Mouse (Mus musculus) intestine, postnatal 0 days (tissue): ENCODE measurements at regions not wholly inside any gene's neighbourhood (a gene's known extent, or its start where the extent isn't known, plus 50 kb on each side); places are given as distances from the start of the nearest gene placed in this dataset.

Experiments used
- ATAC-seq: fragments of 200-750 bp; cut with Nextera tagmentation; 2 replicates; pipeline ENCODE4 v1.8.0; 2017; ENCODE audit warnings: mild to moderate bottlenecking, moderate TSS enrichment, moderate library complexity
- H3K27ac ChIP-seq: fragments of 300-500 bp; sonication (generic); 2 replicates; pipeline ENCODE4 v1.5.1; 2014; ENCODE audit warnings: mild to moderate bottlenecking, low read depth, low read length, moderate library complexity
- H3K27me3 ChIP-seq: fragments of 300-500 bp; sonication (generic); replicated peaks from 2 replicates; pipeline ENCODE4 v1.6.1; 2014; ENCODE audit warnings: low read length, mixed read lengths; ENCODE audit not compliant: control insufficient read depth, insufficient read depth
- H3K36me3 ChIP-seq: fragments of 300-500 bp; sonication (generic); 2 replicates; pipeline ENCODE4 v1.6.1; 2014; ENCODE audit warnings: mild to moderate bottlenecking, moderate library complexity; ENCODE audit not compliant: control insufficient read depth, insufficient read depth
- H3K4me1 ChIP-seq: fragments of 300-500 bp; sonication (generic); replicated peaks from 2 replicates; pipeline ENCODE4 v1.6.1; 2014; ENCODE audit warnings: antibody characterized with exemption, low read length, mixed read lengths; ENCODE audit not compliant: control insufficient read depth, insufficient read depth
- H3K4me2 ChIP-seq: fragments of 300-500 bp; sonication (generic); replicated peaks from 2 replicates; pipeline ENCODE4 v1.6.1; 2014; ENCODE audit warnings: low read depth, mild to moderate bottlenecking, moderate library complexity
- H3K4me3 ChIP-seq: fragments of 300-500 bp; sonication (generic); 2 replicates; pipeline ENCODE4 v1.5.1; 2014; ENCODE audit warnings: low read depth, low read length
- H3K9ac ChIP-seq: fragments of 300-500 bp; sonication (generic); 2 replicates; pipeline ENCODE4 v1.6.1; 2014; ENCODE audit warnings: mild to moderate bottlenecking, low read depth, low read length
- H3K9me3 ChIP-seq: fragments of 300-500 bp; sonication (generic); 2 replicates; pipeline ENCODE4 v1.6.1; 2016; ENCODE audit warnings: mixed run types; ENCODE audit not compliant: control insufficient read depth
- CTCF ChIP-seq: sonication (generic); IDR thresholded peaks from 2 replicates; pipeline ENCODE4 v1.5.1; 2016; ENCODE audit warnings: low read depth, mild to moderate bottlenecking, control low read depth, antibody characterized with exemption, moderate library complexity
- WGBS: fragments of 180-500 bp; shearing (Covaris S2); extraction: QIAGEN DNeasy Blood & Tissue Kit; methylation state at CpG from one replicate; pipeline ENCODE4 v1.1.7; 2014; 5-methylcytosine and 5-hydroxymethylcytosine counted together

DNA sequence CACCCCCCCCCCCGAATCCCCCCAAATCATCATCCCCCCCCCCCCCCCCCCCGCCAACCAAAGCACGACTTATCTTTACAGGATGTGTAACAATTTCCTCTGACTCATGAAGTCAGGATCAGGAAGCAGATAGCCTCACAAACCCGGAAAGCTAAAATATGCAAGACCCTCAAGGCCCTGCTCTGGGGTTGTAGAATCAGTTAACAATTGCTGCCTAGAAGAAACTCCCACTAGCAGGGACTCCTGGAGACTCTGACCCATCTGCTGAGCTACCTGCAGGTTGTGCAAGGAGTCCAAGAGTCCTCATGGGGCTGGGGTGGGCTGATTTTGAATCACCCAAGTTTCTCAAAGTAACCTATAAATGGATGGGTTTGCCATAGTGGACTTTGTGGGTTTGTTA lies 79.9 kb downstream of the Enc1 start:
- Histone ChIP-seq H3K9ac (no peak overlapping the region), H3K36me3 (no peaks in the 10 kb centered on the region), H3K4me1 (no peaks in the 10 kb centered on the region), H3K27ac (no peak overlapping the region), H3K4me2 (no peak overlapping the region), H3K9me3 (no peaks in the 10 kb centered on the region), H3K27me3 (no peaks in the 10 kb centered on the region), H3K4me3 (no peak overlapping the region)
- WGBS: 50% methylated on average over 4 of the region's 4 CpGs
- no peak for ATAC-seq
- TF ChIP-seq CTCF: no peak

- Histone ChIP-seq H3K4me3 (no peak overlapping the region), H3K36me3 (no peaks in the 10 kb centered on the region), H3K4me2 (no peak overlapping the region), H3K9me3 (no peaks in the 10 kb centered on the region), H3K27me3 (no peaks in the 10 kb centered on the region), H3K4me1 (no peaks in the 10 kb centered on the region), H3K9ac (no peak overlapping the region), H3K27ac (no peak overlapping the region)
- ATAC-seq: no peak
- WGBS: 84% methylated on average over 1 of the region's 1 CpGs
- no peak for TF ChIP-seq CTCF
These were observed 79.4 kb downstream of the Enc1 start for GRCm38 (mm10) chr13:97320298-97320697.

- Histone ChIP-seq H3K27me3 (no peaks in the 10 kb centered on the region), H3K9me3 (no peaks in the 10 kb centered on the region), H3K4me2 (no peak overlapping the region), H3K9ac (no peak overlapping the region), H3K36me3 (no peaks in the 10 kb centered on the region), H3K4me3 (no peak overlapping the region), H3K4me1 (no peaks in the 10 kb centered on the region), H3K27ac (no peak overlapping the region)
- ATAC-seq: no peak
- WGBS: 29% methylated on average over 3 of the region's 3 CpGs
- TF ChIP-seq CTCF: no peak
These were observed 76.7 kb downstream of the Enc1 start for GRCm38 (mm10) chr13:97317633-97318032.

GRCm38 (mm10) chr13:97312420-97313370 lies 71.8 kb downstream of the Enc1 start:
- H3K9ac ChIP-seq: no peak overlapping the region
- no peak overlapping the region for H3K4me3 ChIP-seq
- H3K27ac ChIP-seq: no peak overlapping the region
- peak; percentile 55; the same call in 1 of the 2 replicates for ATAC-seq
- 64% methylated on average over 16 of the region's 16 CpGs for WGBS
- no peaks in the 10 kb centered on the region for H3K36me3 ChIP-seq
- 0 out of 2 replicates have a peak, but pooled peaks cover 2% of the 10 kb centered on the region for H3K4me1 ChIP-seq
- H3K27me3 ChIP-seq: no peaks in the 10 kb centered on the region
- H3K9me3 ChIP-seq: no peaks in the 10 kb centered on the region
- TF ChIP-seq CTCF: no peak
- H3K4me2 ChIP-seq: peak overlapping the region; percentile 21; the same call in 1 of the 2 replicates

DNA sequence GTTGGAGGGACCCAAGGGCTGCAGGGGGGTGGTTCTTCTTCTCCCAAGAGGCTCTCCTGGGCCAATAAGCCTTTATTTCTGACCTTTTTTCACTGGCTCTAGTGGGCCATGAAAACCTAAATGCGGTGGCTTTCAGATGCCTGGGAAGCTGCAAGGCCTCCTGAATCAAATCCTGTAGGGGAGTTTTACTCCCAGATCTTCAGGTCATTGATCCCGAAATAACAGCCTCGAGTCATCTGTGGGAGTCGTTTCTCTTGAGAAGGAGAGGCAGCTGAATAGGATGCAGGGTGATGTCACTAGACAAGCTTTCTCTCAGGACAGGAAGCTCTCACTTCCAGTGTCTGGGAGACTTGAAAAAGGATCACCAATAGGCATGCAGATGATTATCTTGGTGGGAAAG lies 70.4 kb downstream of the Enc1 start:
- H3K9ac ChIP-seq: no peak overlapping the region
- no peaks in the 10 kb centered on the region for H3K9me3 ChIP-seq
- TF ChIP-seq CTCF: no peak
- H3K27ac ChIP-seq: no peak overlapping the region
- WGBS: 25% methylated on average over 4 of the region's 4 CpGs
- H3K36me3 ChIP-seq: no peaks in the 10 kb centered on the region
- H3K4me2 ChIP-seq: no peak overlapping the region
- no peak for ATAC-seq
- H3K27me3 ChIP-seq: no peaks in the 10 kb centered on the region
- H3K4me1 ChIP-seq: 0 out of 2 replicates have a peak, but pooled peaks cover 2% of the 10 kb centered on the region
- no peak overlapping the region for H3K4me3 ChIP-seq

DNA sequence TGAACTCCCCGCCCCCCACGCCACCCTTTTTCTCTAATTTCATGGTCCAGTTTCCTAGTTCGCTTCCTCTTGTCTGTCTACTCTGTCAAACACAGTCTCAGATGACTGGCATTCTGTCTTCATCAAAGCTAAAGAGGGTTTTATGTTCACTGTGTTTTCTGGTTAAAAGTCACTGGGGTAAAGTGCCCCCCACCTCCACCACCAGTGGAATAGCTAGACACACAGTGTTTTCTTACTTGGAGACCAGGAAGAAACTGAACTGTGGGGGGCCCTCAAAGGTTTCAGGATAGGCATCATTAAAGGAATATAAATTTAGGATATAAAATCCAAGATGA lies 69.9 kb downstream of the Enc1 start:
- Histone ChIP-seq H3K36me3 (no peaks in the 10 kb centered on the region), H3K27ac (no peak overlapping the region), H3K27me3 (no peaks in the 10 kb centered on the region), H3K9me3 (no peaks in the 10 kb centered on the region), H3K4me3 (no peak overlapping the region), H3K9ac (no peak overlapping the region), H3K4me1 (0 out of 2 replicates have a peak, but pooled peaks cover 2% of the 10 kb centered on the region), H3K4me2 (no peak overlapping the region)
- ATAC-seq: no peak
- no peak for TF ChIP-seq CTCF
- 50% methylated on average over 3 of the region's 3 CpGs for WGBS
